Mouse (Mus musculus) embryonic facial prominence, embryonic 11.5 days (tissue): Measurements from ENCODE around the gene Efnb3. TPM values are rescaled to one million over a fixed set of nuclear protein-coding genes. Genes with fewer than 3 reads are reported as not detected.

ENCODE experiments used
- ATAC-seq: fragments of 200-750 bp; cut with Nextera tagmentation; replicated peaks from 2 replicates; pipeline ENCODE4 v1.8.0; 2017; ENCODE audit warnings: low read depth; ENCODE audit not compliant: insufficient number of reproducible peaks, low FRiP score, low TSS enrichment
- DNase-seq: peaks from one replicate; pipeline ENCODE4 v3.0.0-alpha.2; 2015; ENCODE audit warnings: low spot score
- H3K27ac ChIP-seq: fragments of 300-500 bp; sonication (generic); replicated peaks from 2 replicates; pipeline ENCODE4 v1.5.1; 2014; ENCODE audit warnings: mild to moderate bottlenecking, low read depth, low read length, control low read depth
- H3K27me3 ChIP-seq: fragments of 300-500 bp; sonication (generic); 2 replicates; pipeline ENCODE4 v1.6.1; 2014; ENCODE audit warnings: mild to moderate bottlenecking, low read length, moderate library complexity, mixed read lengths; ENCODE audit not compliant: control insufficient read depth, insufficient read depth
- H3K36me3 ChIP-seq: fragments of 300-500 bp; sonication (generic); replicated peaks from 2 replicates; pipeline ENCODE4 v1.6.1; 2014; ENCODE audit warnings: low read depth, mild to moderate bottlenecking, low read length, moderate library complexity, mixed read lengths; ENCODE audit not compliant: control insufficient read depth, insufficient read depth
- H3K4me1 ChIP-seq: fragments of 300-500 bp; sonication (generic); 2 replicates; pipeline ENCODE4 v1.6.1; 2014; ENCODE audit warnings: low read length, mixed read lengths; ENCODE audit not compliant: control insufficient read depth, insufficient read depth
- H3K4me2 ChIP-seq: fragments of 300-500 bp; sonication (generic); 2 replicates; pipeline ENCODE4 v1.6.1; 2014; ENCODE audit warnings: low read depth, mild to moderate bottlenecking, control low read depth, low read length, moderate library complexity
- H3K4me3 ChIP-seq: fragments of 300-500 bp; sonication (generic); 2 replicates; pipeline ENCODE4 v1.5.1; 2014; ENCODE audit warnings: low read depth, low read length, control low read depth
- H3K9ac ChIP-seq: fragments of 300-500 bp; sonication (generic); replicated peaks from 2 replicates; pipeline ENCODE4 v1.6.1; 2014; ENCODE audit warnings: mild to moderate bottlenecking, control low read depth, low read length
- H3K9me3 ChIP-seq: fragments of 300-500 bp; sonication (generic); replicated peaks from 2 replicates; pipeline ENCODE4 v1.6.1; 2016; ENCODE audit warnings: mild to moderate bottlenecking, low read length, inconsistent platforms, mixed read lengths; ENCODE audit not compliant: control insufficient read depth
- WGBS: fragments of 180-500 bp; shearing (Covaris S2); extraction: QIAGEN DNeasy Blood & Tissue Kit; methylation state at CpG from one replicate; pipeline ENCODE4 v1.1.7; 2014; 5-methylcytosine and 5-hydroxymethylcytosine counted together
- polyA plus RNA-seq: library from polyadenylated mRNA; unstranded; fragments of >200 nt; fragmentation: Nextera tagmentation; extraction: Ambion mirVana; gene quantifications from 2 replicates; pipeline ENCODE4 v1.2.1, GENCODE M21; 2014

The Efnb3 gene
- polyA plus RNA-seq, 1 experiment from 2014 or later = 11.3 TPM

GRCm38 (mm10) chr11:69591424-69591823 is 31.4 kb upstream of the Efnb3 start:
- WGBS = 78% methylated on average over 3 of the region's 3 CpGs
- no peak overlapping the region for H3K4me2 ChIP-seq
- peaks cover 16% of the 10 kb centered on the region for H3K36me3 ChIP-seq
- H3K9me3 ChIP-seq = no peaks in the 10 kb centered on the region
- no peak overlapping the region for H3K27ac ChIP-seq
- H3K27me3 ChIP-seq = no peaks in the 10 kb centered on the region
- H3K9ac ChIP-seq = no peak overlapping the region
- no peak overlapping the region for H3K4me3 ChIP-seq
- no peaks in the 10 kb centered on the region for H3K4me1 ChIP-seq
- ATAC-seq = no peak
- DNase-seq = no peak

DNA sequence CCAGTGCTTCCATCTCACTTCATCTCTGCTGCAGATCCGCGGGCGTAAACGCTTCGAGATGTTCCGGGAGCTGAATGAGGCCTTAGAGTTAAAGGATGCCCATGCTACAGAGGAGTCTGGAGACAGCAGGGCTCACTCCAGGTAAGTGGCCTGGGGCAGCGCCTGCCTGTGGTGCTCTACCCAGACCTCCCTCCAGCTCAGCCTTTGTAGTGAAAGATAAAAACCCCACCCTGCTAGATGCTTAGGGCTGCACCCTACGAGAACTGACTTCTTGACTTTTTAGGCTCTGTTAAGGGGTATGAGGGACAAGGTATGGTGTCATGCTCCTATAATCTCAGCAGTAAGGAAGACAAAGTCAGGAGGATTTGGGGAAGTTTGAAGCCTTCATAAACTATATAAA is 30.6 kb upstream of the Efnb3 start:
- 93% methylated on average over 8 of the region's 8 CpGs for WGBS
- Histone ChIP-seq H3K9me3 (no peaks in the 10 kb centered on the region), H3K4me1 (no peaks in the 10 kb centered on the region), H3K4me3 (no peak overlapping the region), H3K9ac (no peak overlapping the region), H3K27ac (no peak overlapping the region), H3K4me2 (no peak overlapping the region), H3K36me3 (peaks cover 16% of the 10 kb centered on the region), H3K27me3 (no peaks in the 10 kb centered on the region)
- ATAC-seq (no peak), DNase-seq (no peak)

DNA sequence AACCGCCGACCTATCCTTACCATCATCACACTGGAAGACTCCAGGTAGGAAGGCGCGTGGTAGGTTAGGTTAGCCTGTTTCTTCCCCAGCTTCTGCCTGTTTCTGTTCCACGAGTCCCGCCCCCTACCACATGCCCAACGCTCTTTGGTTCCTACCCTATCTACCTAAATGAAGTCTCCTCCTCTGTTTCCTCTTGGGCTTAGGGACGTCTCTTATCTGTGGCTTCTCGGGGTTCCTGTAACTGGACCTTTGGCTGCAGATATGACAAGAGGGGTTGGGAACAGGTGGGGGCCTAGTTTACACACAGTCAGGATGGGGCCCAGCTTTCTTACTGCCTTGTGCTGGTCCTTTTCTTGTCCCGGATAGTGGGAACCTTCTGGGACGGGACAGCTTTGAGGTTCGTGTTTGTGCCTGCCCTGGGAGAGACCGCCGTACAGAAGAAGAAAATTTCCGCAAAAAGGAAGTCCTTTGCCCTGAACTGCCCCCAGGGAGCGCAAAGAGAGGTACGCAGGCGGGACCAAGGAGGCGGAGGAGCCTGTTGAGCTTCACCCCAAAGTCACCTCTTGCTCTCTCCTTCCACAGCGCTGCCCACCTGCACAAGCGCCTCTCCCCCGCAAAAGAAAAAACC is 29.3 kb upstream of the Efnb3 start:
- DNase-seq = no peak
- Histone ChIP-seq H3K4me1 (no peaks in the 10 kb centered on the region), H3K9me3 (no peaks in the 10 kb centered on the region), H3K36me3 (peaks cover 16% of the 10 kb centered on the region), H3K27me3 (no peaks in the 10 kb centered on the region), H3K4me3 (no peak overlapping the region), H3K27ac (no peak overlapping the region), H3K9ac (no peak overlapping the region), H3K4me2 (no peak overlapping the region)
- no peak for ATAC-seq
- 91% methylated on average over 22 of the region's 22 CpGs for WGBS

- H3K4me3 ChIP-seq = no peak overlapping the region
- peaks cover 10% of the 10 kb centered on the region for H3K36me3 ChIP-seq
- no peak overlapping the region for H3K4me2 ChIP-seq
- no peaks in the 10 kb centered on the region for H3K4me1 ChIP-seq
- ATAC-seq = no peak
- no peak overlapping the region for H3K9ac ChIP-seq
- DNase-seq = no peak
- 80% methylated on average over 7 of the region's 7 CpGs for WGBS
- no peaks in the 10 kb centered on the region for H3K27me3 ChIP-seq
- H3K27ac ChIP-seq = no peak overlapping the region
- H3K9me3 ChIP-seq = no peaks in the 10 kb centered on the region
Observed at GRCm38 (mm10) chr11:69585718-69586325, 25.8 kb upstream of the Efnb3 start.

DNA sequence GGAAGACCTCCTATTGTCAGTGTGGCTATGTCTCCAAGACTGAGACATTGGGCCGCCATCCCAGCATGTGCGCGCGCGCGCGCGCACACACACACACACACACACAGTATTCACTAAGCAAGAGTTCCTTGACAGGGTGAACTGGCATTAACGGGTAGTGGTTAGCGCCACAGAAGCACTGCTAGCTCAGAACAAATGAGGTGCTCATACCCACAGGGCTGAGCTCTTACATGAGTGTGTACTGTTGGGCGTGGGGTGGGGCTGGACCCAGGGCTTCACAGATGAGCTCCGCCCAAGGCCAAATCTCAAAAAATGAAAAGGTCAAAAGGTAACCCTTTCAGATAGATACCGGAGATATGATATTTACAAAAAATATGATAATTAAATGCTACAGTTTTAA is 24.9 kb upstream of the Efnb3 start:
- H3K36me3 ChIP-seq = peaks cover 9% of the 10 kb centered on the region
- DNase-seq (no peak), ATAC-seq (no peak)
- WGBS = 96% methylated on average over 13 of the region's 13 CpGs
- H3K9ac ChIP-seq = no peak overlapping the region
- no peak overlapping the region for H3K4me3 ChIP-seq
- H3K27me3 ChIP-seq = no peaks in the 10 kb centered on the region
- H3K9me3 ChIP-seq = no peaks in the 10 kb centered on the region
- H3K4me1 ChIP-seq = no peaks in the 10 kb centered on the region
- no peak overlapping the region for H3K27ac ChIP-seq
- H3K4me2 ChIP-seq = no peak overlapping the region

- H3K9me3 ChIP-seq = no peaks in the 10 kb centered on the region
- no peak overlapping the region for H3K4me3 ChIP-seq
- H3K27me3 ChIP-seq = no peaks in the 10 kb centered on the region
- H3K27ac ChIP-seq = no peak overlapping the region
- DNase-seq = no peak
- H3K4me1 ChIP-seq = no peaks in the 10 kb centered on the region
- H3K4me2 ChIP-seq = no peak overlapping the region
- ATAC-seq = no peak
- H3K36me3 ChIP-seq = peaks cover 4% of the 10 kb centered on the region
- WGBS = 90% methylated on average over 7 of the region's 7 CpGs
- H3K9ac ChIP-seq = no peak overlapping the region
Observed at GRCm38 (mm10) chr11:69584008-69584407, 24.0 kb upstream of the Efnb3 start.

- 0 out of 2 replicates have a peak overlapping the region, but pooled peaks have one; percentile 2 for H3K4me2 ChIP-seq
- no peaks in the 10 kb centered on the region for H3K9me3 ChIP-seq
- WGBS = 64% methylated on average over 9 of the region's 9 CpGs
- DNase-seq (no peak), ATAC-seq (no peak)
- peaks cover 7% of the 10 kb centered on the region for H3K4me1 ChIP-seq
- no peak overlapping the region for H3K9ac ChIP-seq
- peak overlapping the region; percentile 65 for H3K4me3 ChIP-seq
- H3K36me3 ChIP-seq = no peaks in the 10 kb centered on the region
- H3K27ac ChIP-seq = no peak overlapping the region
- H3K27me3 ChIP-seq = no peaks in the 10 kb centered on the region
Observed at GRCm38 (mm10) chr11:69582230-69582805, 22.3 kb upstream of the Efnb3 start.

GRCm38 (mm10) chr11:69581814-69582213 is 21.8 kb upstream of the Efnb3 start:
- DNase-seq (peak; percentile 18), ATAC-seq (no peak)

More at GRCm38 (mm10) chr11:69581814-69582213, 21.8 kb upstream of the Efnb3 start:
- Histone ChIP-seq H3K9me3 (no peaks in the 10 kb centered on the region), H3K4me1 (peaks cover 7% of the 10 kb centered on the region), H3K27ac (0 out of 2 replicates have a peak overlapping the region, but pooled peaks have one; percentile 9), H3K36me3 (no peaks in the 10 kb centered on the region), H3K9ac (peak overlapping the region; percentile 84), H3K4me2 (peak overlapping the region; percentile 69), H3K27me3 (no peaks in the 10 kb centered on the region), H3K4me3 (peak overlapping the region; percentile 65)
- under 1% methylated on average over 8 of the region's 8 CpGs for WGBS
